Mouse (Mus musculus) kidney, embryonic 15.5 days (tissue): ENCODE data around the gene Pth2. TPM values are rescaled to one million over a fixed set of nuclear protein-coding genes. Genes with fewer than 3 reads are reported as not detected.

Experiments used
- ATAC-seq: fragments of 200-750 bp; cut with Nextera tagmentation; replicated peaks from 2 replicates; pipeline ENCODE4 v1.8.0; 2017; ENCODE audit warnings: moderate TSS enrichment; ENCODE audit not compliant: low FRiP score
- H3K27ac ChIP-seq: fragments of 300-500 bp; sonication (generic); 2 replicates; pipeline ENCODE4 v1.5.1; 2015; ENCODE audit warnings: mild to moderate bottlenecking, inconsistent platforms
- H3K27me3 ChIP-seq: fragments of 300-500 bp; sonication (generic); 2 replicates; pipeline ENCODE4 v1.6.1; 2015; ENCODE audit warnings: inconsistent platforms
- H3K36me3 ChIP-seq: fragments of 300-500 bp; sonication (generic); 2 replicates; pipeline ENCODE4 v1.6.1; 2015; ENCODE audit warnings: inconsistent platforms
- H3K4me1 ChIP-seq: fragments of 300-500 bp; sonication (generic); 2 replicates; pipeline ENCODE4 v1.6.1; 2015; ENCODE audit warnings: inconsistent platforms
- H3K4me2 ChIP-seq: fragments of 300-500 bp; sonication (generic); 2 replicates; pipeline ENCODE4 v1.6.1; 2015; ENCODE audit warnings: moderate library complexity, mild to moderate bottlenecking, inconsistent platforms
- H3K4me3 ChIP-seq: fragments of 300-500 bp; sonication (generic); replicated peaks from 2 replicates; pipeline ENCODE4 v1.5.1; 2015; ENCODE audit warnings: mild to moderate bottlenecking, inconsistent platforms
- H3K9ac ChIP-seq: fragments of 300-500 bp; sonication (generic); 2 replicates; pipeline ENCODE4 v1.6.1; 2015; ENCODE audit warnings: mild to moderate bottlenecking, inconsistent platforms
- H3K9me3 ChIP-seq: fragments of 300-500 bp; sonication (generic); replicated peaks from 2 replicates; pipeline ENCODE4 v1.6.1; 2016; ENCODE audit warnings: inconsistent platforms
- WGBS: fragments of 180-500 bp; shearing (Covaris S2); methylation state at CpG from one replicate; pipeline ENCODE4 v1.1.7; 2015; ENCODE audit warnings: mixed read lengths; 5-methylcytosine and 5-hydroxymethylcytosine counted together
- microRNA-seq: library from miRNA; unstranded; fragments of <30 nt; microRNA quantifications from one replicate; pipeline ENCODE4, GENCODE M21; 2016
- polyA plus RNA-seq: library from polyadenylated mRNA; unstranded; fragments of >200 nt; fragmentation: Nextera tagmentation; extraction: Ambion mirVana; gene quantifications from 2 replicates; pipeline ENCODE4 v1.2.1, GENCODE M21; 2015

The Pth2 gene
- polyA plus RNA-seq, 1 experiment from 2014 or later = not detected

- no peaks in the 10 kb centered on the region for H3K9me3 ChIP-seq
- no peak overlapping the region for H3K4me3 ChIP-seq
- ATAC-seq = no peak
- no peak overlapping the region for H3K27ac ChIP-seq
- H3K9ac ChIP-seq = no peak overlapping the region
- peaks cover 3% of the 10 kb centered on the region for H3K27me3 ChIP-seq
- 88% methylated on average over 12 of the region's 12 CpGs for WGBS
- H3K36me3 ChIP-seq = peaks cover 68% of the 10 kb centered on the region
- H3K4me1 ChIP-seq = peaks cover 35% of the 10 kb centered on the region
- H3K4me2 ChIP-seq = no peak overlapping the region
These were observed 50.4 kb downstream of the Pth2 start for GRCm38 (mm10) chr7:45231192-45231591.

Small RNAs within 50 kb of the gene (microRNA-seq; reads per million reads assigned to microRNA genes)
- not detected for gene Mir7055

Other genes with a start within 250 kb of the Pth2 start
- gene Tsks, start 237.8 kb upstream of the Pth2 start, polyA plus RNA-seq = 0.14 TPM in 2 replicates
- 19.2 and 25.1 TPM in 2 replicates for gene Cpt1c, start 206.1 kb upstream of the Pth2 start, polyA plus RNA-seq
- gene Prmt1, start 194.4 kb upstream of the Pth2 start, polyA plus RNA-seq = 704 and 710 TPM in 2 replicates
- 86.4 and 90.4 TPM in 2 replicates for gene Irf3, start 183.3 kb upstream of the Pth2 start, polyA plus RNA-seq
- 60.7 and 66.5 TPM in 2 replicates for gene Bcl2l12, start 182.3 kb upstream of the Pth2 start, polyA plus RNA-seq
- 35.5 and 40.1 TPM in 2 replicates for gene Scaf1, start 164.6 kb upstream of the Pth2 start, polyA plus RNA-seq
- 32.6 and 43.2 TPM in 2 replicates for gene Rras, start 163.0 kb upstream of the Pth2 start, polyA plus RNA-seq
- gene Prr12, start 128.1 kb upstream of the Pth2 start, polyA plus RNA-seq = 10.3 and 11.3 TPM in 2 replicates
- gene Nosip, start 118.6 kb upstream of the Pth2 start, polyA plus RNA-seq = 71.5 and 79.5 TPM in 2 replicates
- 33.7 and 36.2 TPM in 2 replicates for gene Prrg2, start 118.3 kb upstream of the Pth2 start, polyA plus RNA-seq
- 322 and 362 TPM in 2 replicates for gene Rcn3, start 88.8 kb upstream of the Pth2 start, polyA plus RNA-seq
- gene Fcgrt, start 77.1 kb upstream of the Pth2 start, polyA plus RNA-seq = 78.0 and 93.5 TPM in 2 replicates
- gene Rps11, start 56.6 kb upstream of the Pth2 start, polyA plus RNA-seq = 1,536 and 1,655 TPM in 2 replicates
- 1,248 and 1,360 TPM in 2 replicates for gene Rpl13a, start 52.2 kb upstream of the Pth2 start, polyA plus RNA-seq
- gene Gm45713, start 44.8 kb upstream of the Pth2 start, polyA plus RNA-seq = 0.44 TPM in 1 of 2 replicates, not detected in the other
- 1.9 and 7.5 TPM in 2 replicates for gene Flt3l, start 44.6 kb upstream of the Pth2 start, polyA plus RNA-seq
- gene Pih1d1, start 26.7 kb upstream of the Pth2 start, polyA plus RNA-seq = 107 and 108 TPM in 2 replicates
- 69.3 and 69.9 TPM in 2 replicates for gene Aldh16a1, start 26.4 kb upstream of the Pth2 start, polyA plus RNA-seq
- 0.14 and 0.30 TPM in 2 replicates for gene Slc17a7, start 17.0 kb upstream of the Pth2 start, polyA plus RNA-seq
- gene Gfy, start 1.4 kb upstream of the Pth2 start, polyA plus RNA-seq = not detected in 2 replicates
- gene Ccdc155, start 23.9 kb downstream of the Pth2 start, polyA plus RNA-seq = 0.78 and 1.1 TPM in 2 replicates
- 0.97 and 1.4 TPM in 2 replicates for gene Dkkl1, start 31.2 kb downstream of the Pth2 start, polyA plus RNA-seq
- gene Tead2, start 34.8 kb downstream of the Pth2 start, polyA plus RNA-seq = 196 and 207 TPM in 2 replicates
- 1.2 and 2.4 TPM in 2 replicates for gene Cd37, start 58.1 kb downstream of the Pth2 start, polyA plus RNA-seq
- 0.10 and 0.23 TPM in 2 replicates for gene Slc6a16, start 60.1 kb downstream of the Pth2 start, polyA plus RNA-seq
- gene Slc6a21, start 96.5 kb downstream of the Pth2 start, polyA plus RNA-seq = not detected in 2 replicates
- 17.4 and 19.0 TPM in 2 replicates for gene Trpm4, start 152.8 kb downstream of the Pth2 start, polyA plus RNA-seq
- 2.1 and 2.5 TPM in 2 replicates for gene Hrc, start 154.3 kb downstream of the Pth2 start, polyA plus RNA-seq
- 6.7 and 7.5 TPM in 2 replicates for gene Ppfia3, start 186.0 kb downstream of the Pth2 start, polyA plus RNA-seq
- 0.41 and 0.96 TPM in 2 replicates for gene Lin7b, start 189.6 kb downstream of the Pth2 start, polyA plus RNA-seq
- 225 and 242 TPM in 2 replicates for gene Snrnp70, start 214.7 kb downstream of the Pth2 start, polyA plus RNA-seq
- gene Kcna7, start 224.7 kb downstream of the Pth2 start, polyA plus RNA-seq = not detected in 2 replicates
- 1.1 and 1.4 TPM in 2 replicates for gene Ntf5, start 232.7 kb downstream of the Pth2 start, polyA plus RNA-seq
- not detected in 2 replicates for gene Lhb, start 239.8 kb downstream of the Pth2 start, polyA plus RNA-seq